Mouse (Mus musculus): ENCODE measurements around the gene Zc3h7b. TPM values are rescaled to one million over a fixed set of nuclear protein-coding genes. Genes with fewer than 3 reads are reported as not detected.
A peak's percentile ranks its signal among the peaks of the same experiment; 100 is the strongest.

The Zc3h7b gene
- total RNA-seq (2021) (10 to 100 TPM; 65.5 to 74.9 TPM), polyA plus RNA-seq (2012; rRNA removed) (30.9 and 35.9 TPM in 2 replicates)
- long read RNA-seq, full-length matches to known transcripts, result 2 of 12 reads
- long read RNA-seq, partial matches to known transcripts, result 0 of 12 reads
- long read RNA-seq, other reads (novel, unspliced or antisense), result 10 of 12 reads

GRCm38 (mm10) chr15:81744992-81745600 lies at the start of gene Zc3h7b, which contains the start of gene Rangap1:
Zc3h7b (plus strand) TSS chr15:81745057.
Rangap1 (minus strand) TSS chr15:81745530.
- intact Hi-C loops (cut with DNase I), result loop anchor here (2.0 kb wide), 2 partner anchors 14 to 60 kb away; no protein-coding TSS in a partner anchor
- WGBS, result under 1% methylated on average over 65 of the region's 65 CpGs

DNA sequence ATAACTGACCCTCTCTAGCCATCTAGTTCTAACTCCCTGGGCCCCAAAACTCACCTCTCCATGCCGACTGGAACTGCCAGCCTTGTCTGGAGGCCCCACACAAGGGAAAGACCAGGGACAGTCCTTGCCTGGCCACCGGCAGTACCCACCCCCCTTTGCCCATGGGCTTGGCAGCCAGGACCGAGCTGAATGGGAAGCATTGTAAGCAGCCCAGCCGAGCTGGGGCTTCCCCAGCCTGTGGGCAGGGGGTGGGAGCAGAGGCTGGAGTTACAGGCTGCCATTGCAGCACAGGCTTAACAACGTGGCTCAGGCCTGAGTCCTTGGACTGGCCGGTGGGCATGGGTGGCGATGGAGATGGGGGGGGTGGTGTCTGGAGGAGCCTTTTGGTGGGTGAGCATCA lies 47.7 kb upstream of the Zc3h7b start, which contains the start of gene Chadl:
Gene Chadl (minus strand): TSS at position 113 of the 400 bp plus-strand sequence.
- TF ChIP-seq POLR2A (IDR thresholded peaks at IDR 0.05; ENCODE audit: insufficient read depth, low read depth, low read length) (no peak), EP300 (IDR thresholded peaks at IDR 0.05; ENCODE audit: insufficient read depth, low read depth, low read length) (no peak), CTCF (IDR thresholded peaks at IDR 0.05) (no peak)
- DNase-seq, result no peak
- H3K4me3 ChIP-seq, result no peak within 1 kb of the TSS
- 73% methylated on average over 7 of the region's 7 CpGs for WGBS
- no peak within 1 kb of the TSS for H3K27ac ChIP-seq
- intact Hi-C loops (cut with DNase I), result no loop called here
- H3K9ac ChIP-seq (ENCODE audit: low read depth, low read length), result no peak within 1 kb of the TSS
- no peaks in the 10 kb centered on the region for H3K36me3 ChIP-seq (ENCODE audit: control insufficient read depth, insufficient read depth, low read length)
- H3K27me3 ChIP-seq (ENCODE audit: control insufficient read depth, insufficient read depth, low read length), result no peaks in the 10 kb centered on the region
- no peaks in the 10 kb centered on the region; the same call in 1 of the 2 replicates for H3K4me1 ChIP-seq (ENCODE audit: control insufficient read depth, insufficient read depth, low read length)
- no peaks in the 10 kb centered on the region for H3K79me2 ChIP-seq (replicated peaks; ENCODE audit: control insufficient read depth, insufficient read depth, low read length)

More at GRCm38 (mm10) chr15:81744992-81745600, at the start of gene Zc3h7b, which contains the start of gene Rangap1:
- Histone ChIP-seq H3K79me2 (replicated peaks; ENCODE audit: control insufficient read depth, insufficient read depth, low read length) (no peaks in the 10 kb centered on the region; the same call in 1 of the 2 replicates), H3K4me1 (ENCODE audit: control insufficient read depth, insufficient read depth, low read length) (peaks cover 5% of the 10 kb centered on the region), H3K4me3 (peak within 1 kb of the TSS; percentile 93), H3K36me3 (ENCODE audit: control insufficient read depth, insufficient read depth, low read length) (no peaks in the 10 kb centered on the region), H3K27ac (peak within 1 kb of the TSS; percentile 88), H3K27me3 (ENCODE audit: control insufficient read depth, insufficient read depth, low read length) (no peaks in the 10 kb centered on the region), H3K9ac (ENCODE audit: low read depth, low read length) (peak within 1 kb of the TSS; percentile 82)
- peak; percentile 64; the same call in 1 of the 2 replicates for TF ChIP-seq POLR2A (IDR thresholded peaks at IDR 0.05; ENCODE audit: insufficient read depth, low read depth, low read length)
- TF ChIP-seq CTCF (IDR thresholded peaks at IDR 0.05), result peak; percentile 51
- no peak for TF ChIP-seq EP300 (IDR thresholded peaks at IDR 0.05; ENCODE audit: insufficient read depth, low read depth, low read length)
- peak; percentile 84 to 85 for DNase-seq

- H3K4me1 ChIP-seq (ENCODE audit: control insufficient read depth, insufficient read depth, low read length), result no peaks in the 10 kb centered on the region; the same call in 1 of the 2 replicates
- no peak for DNase-seq
- H3K9ac ChIP-seq (ENCODE audit: low read depth, low read length), result no peak overlapping the region
- H3K27me3 ChIP-seq (ENCODE audit: control insufficient read depth, insufficient read depth, low read length), result no peaks in the 10 kb centered on the region
- H3K79me2 ChIP-seq (replicated peaks; ENCODE audit: control insufficient read depth, insufficient read depth, low read length), result no peaks in the 10 kb centered on the region
- H3K36me3 ChIP-seq (ENCODE audit: control insufficient read depth, insufficient read depth, low read length), result no peaks in the 10 kb centered on the region
- intact Hi-C loops (cut with DNase I), result no loop called here
- H3K4me3 ChIP-seq, result no peak overlapping the region
- TF ChIP-seq POLR2A (IDR thresholded peaks at IDR 0.05; ENCODE audit: insufficient read depth, low read depth, low read length) (no peak), CTCF (IDR thresholded peaks at IDR 0.05) (peak; percentile 80)
- 43% methylated on average over 3 of the region's 3 CpGs for WGBS
- H3K27ac ChIP-seq, result no peak overlapping the region
Observed at GRCm38 (mm10) chr15:81697847-81698246, 47.0 kb upstream of the Zc3h7b start.

GRCm38 (mm10) chr15:81698532-81698931 lies 46.3 kb upstream of the Zc3h7b start:
- H3K9ac ChIP-seq (ENCODE audit: low read depth, low read length), result no peak overlapping the region
- no peak for DNase-seq
- 64% methylated on average over 2 of the region's 2 CpGs for WGBS
- H3K79me2 ChIP-seq (replicated peaks; ENCODE audit: control insufficient read depth, insufficient read depth, low read length), result no peaks in the 10 kb centered on the region
- no peak overlapping the region for H3K27ac ChIP-seq
- H3K36me3 ChIP-seq (ENCODE audit: control insufficient read depth, insufficient read depth, low read length), result no peaks in the 10 kb centered on the region
- no peaks in the 10 kb centered on the region for H3K27me3 ChIP-seq (ENCODE audit: control insufficient read depth, insufficient read depth, low read length)
- no peak for TF ChIP-seq CTCF (IDR thresholded peaks at IDR 0.05)
- TF ChIP-seq EP300 (IDR thresholded peaks at IDR 0.05; ENCODE audit: insufficient read depth, low read depth, low read length), result no peak
- no peak for TF ChIP-seq POLR2A (IDR thresholded peaks at IDR 0.05; ENCODE audit: insufficient read depth, low read depth, low read length)
- no peak overlapping the region for H3K4me3 ChIP-seq
- no peaks in the 10 kb centered on the region; the same call in 1 of the 2 replicates for H3K4me1 ChIP-seq (ENCODE audit: control insufficient read depth, insufficient read depth, low read length)
- intact Hi-C loops (cut with DNase I), result no loop called here

DNA sequence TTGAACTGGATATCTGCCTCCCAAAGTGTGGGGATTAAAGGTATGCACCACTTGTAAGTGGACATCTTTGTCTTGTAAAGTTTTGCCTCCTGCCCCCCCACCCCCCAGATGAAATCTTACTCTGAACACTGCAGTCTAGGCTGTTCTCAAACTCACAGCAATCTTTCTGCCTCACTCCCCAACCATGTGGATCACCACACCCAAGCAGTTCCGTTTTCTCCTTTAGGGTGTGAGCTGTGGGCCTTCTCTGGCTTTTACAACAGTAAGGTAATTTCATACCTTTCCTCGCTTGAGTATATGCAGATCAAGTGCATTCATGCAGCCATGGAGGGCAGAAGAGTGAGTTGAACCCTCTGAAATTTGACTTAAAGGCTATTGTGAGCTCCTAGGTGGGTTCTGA lies 44.7 kb upstream of the Zc3h7b start:
- 63% methylated on average over 2 of the region's 2 CpGs for WGBS
- Histone ChIP-seq H3K27ac (no peak overlapping the region), H3K9ac (ENCODE audit: low read depth, low read length) (no peak overlapping the region), H3K79me2 (replicated peaks; ENCODE audit: control insufficient read depth, insufficient read depth, low read length) (no peaks in the 10 kb centered on the region), H3K36me3 (ENCODE audit: control insufficient read depth, insufficient read depth, low read length) (no peaks in the 10 kb centered on the region), H3K4me3 (no peak overlapping the region), H3K4me1 (ENCODE audit: control insufficient read depth, insufficient read depth, low read length) (no peaks in the 10 kb centered on the region), H3K27me3 (ENCODE audit: control insufficient read depth, insufficient read depth, low read length) (no peaks in the 10 kb centered on the region)
- TF ChIP-seq EP300 (IDR thresholded peaks at IDR 0.05; ENCODE audit: insufficient read depth, low read depth, low read length) (no peak), CTCF (IDR thresholded peaks at IDR 0.05) (no peak), POLR2A (IDR thresholded peaks at IDR 0.05; ENCODE audit: insufficient read depth, low read depth, low read length) (no peak)
- no peak for DNase-seq
- intact Hi-C loops (cut with DNase I), result no loop called here

GRCm38 (mm10) chr15:81700601-81701000 lies 44.3 kb upstream of the Zc3h7b start:
- TF ChIP-seq POLR2A (IDR thresholded peaks at IDR 0.05; ENCODE audit: insufficient read depth, low read depth, low read length) (no peak), EP300 (IDR thresholded peaks at IDR 0.05; ENCODE audit: insufficient read depth, low read depth, low read length) (no peak), CTCF (IDR thresholded peaks at IDR 0.05) (no peak)
- no peak overlapping the region for H3K27ac ChIP-seq
- 35% methylated on average over 8 of the region's 8 CpGs for WGBS
- H3K36me3 ChIP-seq (ENCODE audit: control insufficient read depth, insufficient read depth, low read length), result no peaks in the 10 kb centered on the region
- no peak overlapping the region for H3K9ac ChIP-seq (ENCODE audit: low read depth, low read length)
- intact Hi-C loops (cut with DNase I), result no loop called here
- H3K79me2 ChIP-seq (replicated peaks; ENCODE audit: control insufficient read depth, insufficient read depth, low read length), result no peaks in the 10 kb centered on the region
- H3K4me1 ChIP-seq (ENCODE audit: control insufficient read depth, insufficient read depth, low read length), result no peaks in the 10 kb centered on the region
- no peak overlapping the region for H3K4me3 ChIP-seq
- no peak for DNase-seq
- no peaks in the 10 kb centered on the region for H3K27me3 ChIP-seq (ENCODE audit: control insufficient read depth, insufficient read depth, low read length)

Data from heart, adult 2 months (tissue).